7 mouse cellular contexts compared by ENCODE assay signal in genomic region chr13:99353490-99353851, GRCm38 (mm10). TPM values are rescaled to one million over a fixed set of nuclear protein-coding genes. Genes with fewer than 3 reads are reported as not detected.
DNase-seq lines count a peak whose midpoint lies in the region; ATAC-seq lines count a peak whose summit lies in the region.

No protein-coding gene starts in this region.

- H3K9me3 ChIP-seq in neural tube, embryonic 11.5 days (ENCODE audit: control insufficient read depth, low read length) = no peaks in the 10 kb centered on the region
- H3K9me3 ChIP-seq in forebrain, embryonic 11.5 days (ENCODE audit: control insufficient read depth, low read length) = no peaks in the 10 kb centered on the region
- no peaks in the 10 kb centered on the region for H3K9me3 ChIP-seq in liver, embryonic 11.5 days (ENCODE audit: control insufficient read depth, low read length)
- no peaks in the 10 kb centered on the region for H3K9me3 ChIP-seq in stomach, embryonic 15.5 days

- peak overlapping the region; percentile 40 for H3K4me3 ChIP-seq in neural tube, embryonic 11.5 days (ENCODE audit: low read depth, low read length)
- H3K4me3 ChIP-seq in forebrain, embryonic 11.5 days (ENCODE audit: low read depth, low read length) = peak overlapping the region; percentile 39
- peak overlapping the region; percentile 42 for H3K4me3 ChIP-seq in liver, embryonic 11.5 days (ENCODE audit: low read depth, low read length)
- H3K4me3 ChIP-seq in stomach, embryonic 15.5 days (replicated peaks) = peak overlapping the region; percentile 43

- no peaks in the 10 kb centered on the region for H3K27me3 ChIP-seq in neural tube, embryonic 11.5 days (ENCODE audit: control insufficient read depth, insufficient read depth, low read length)
- no peaks in the 10 kb centered on the region for H3K27me3 ChIP-seq in forebrain, embryonic 11.5 days (ENCODE audit: control insufficient read depth, insufficient read depth, low read length)
- H3K27me3 ChIP-seq in liver, embryonic 11.5 days (replicated peaks; ENCODE audit: control insufficient read depth, insufficient read depth, low read length) = no peaks in the 10 kb centered on the region
- H3K27me3 ChIP-seq in stomach, embryonic 15.5 days (replicated peaks) = no peaks in the 10 kb centered on the region

- H3K9ac ChIP-seq in neural tube, embryonic 11.5 days (ENCODE audit: low read length) = peak overlapping the region; percentile 60
- H3K9ac ChIP-seq in forebrain, embryonic 11.5 days (ENCODE audit: low read length) = peak overlapping the region; percentile 62
- H3K9ac ChIP-seq in liver, embryonic 11.5 days (ENCODE audit: low read depth, low read length) = peak overlapping the region; percentile 68
- no peak overlapping the region for H3K9ac ChIP-seq in stomach, embryonic 15.5 days

- WGBS in neural tube, embryonic 11.5 days = 21% methylated on average over 7 of the region's 7 CpGs
- WGBS in forebrain, embryonic 11.5 days = 17% methylated on average over 7 of the region's 7 CpGs
- 26% methylated on average over 7 of the region's 7 CpGs for WGBS in liver, embryonic 11.5 days
- WGBS in stomach, embryonic 15.5 days = 6% methylated on average over 7 of the region's 7 CpGs

- H3K4me1 ChIP-seq in neural tube, embryonic 11.5 days (ENCODE audit: control insufficient read depth, insufficient read depth, low read length) = no peaks in the 10 kb centered on the region
- H3K4me1 ChIP-seq in forebrain, embryonic 11.5 days (replicated peaks; ENCODE audit: control insufficient read depth, insufficient read depth, low read length) = no peaks in the 10 kb centered on the region
- H3K4me1 ChIP-seq in liver, embryonic 11.5 days (replicated peaks; ENCODE audit: control insufficient read depth, insufficient read depth, low read length) = peaks cover 9% of the 10 kb centered on the region; the same call in 1 of the 2 replicates
- H3K4me1 ChIP-seq in stomach, embryonic 15.5 days = peaks cover 4% of the 10 kb centered on the region; the same call in 1 of the 2 replicates

- no peaks in the 10 kb centered on the region for H3K36me3 ChIP-seq in neural tube, embryonic 11.5 days (ENCODE audit: control insufficient read depth, insufficient read depth, low read length)
- H3K36me3 ChIP-seq in forebrain, embryonic 11.5 days (ENCODE audit: control insufficient read depth, insufficient read depth, low read length) = no peaks in the 10 kb centered on the region; the same call in 1 of the 2 replicates
- H3K36me3 ChIP-seq in liver, embryonic 11.5 days (ENCODE audit: control insufficient read depth, insufficient read depth, low read length) = peaks cover 6% of the 10 kb centered on the region; the same call in 1 of the 2 replicates
- peaks cover 9% of the 10 kb centered on the region; the same call in 1 of the 2 replicates for H3K36me3 ChIP-seq in stomach, embryonic 15.5 days

- peak overlapping the region; percentile 70 for H3K4me2 ChIP-seq in neural tube, embryonic 11.5 days (ENCODE audit: low read depth)
- peak overlapping the region; percentile 66 for H3K4me2 ChIP-seq in forebrain, embryonic 11.5 days (ENCODE audit: low read depth, low read length, severe bottlenecking)
- H3K4me2 ChIP-seq in liver, embryonic 11.5 days = peak overlapping the region; percentile 76
- H3K4me2 ChIP-seq in stomach, embryonic 15.5 days = peak overlapping the region; percentile 64

- DNase-seq in neural tube, embryonic 11.5 days (ENCODE audit: low spot score) = no peak
- no peak for DNase-seq in neural tube, embryonic 10.5 days (ENCODE audit: extremely low spot score, low spot score)
- DNase-seq in forebrain, embryonic 11.5 days (ENCODE audit: low spot score) = no peak
- DNase-seq in liver, embryonic 11.5 days (ENCODE audit: low spot score) = no peak
- DNase-seq in spleen, postnatal 4 days (ENCODE audit: low spot score in 2 of 2) = no peak
- DNase-seq in layer of hippocampus, adult 18-20 months (ENCODE audit: low spot score in 2 of 2) = no peak

- ATAC-seq in neural tube, embryonic 11.5 days (ENCODE audit: insufficient read depth, low FRiP score, low TSS enrichment) = peak; percentile 10
- no peak; the same call in 1 of the 2 replicates for ATAC-seq in forebrain, embryonic 11.5 days (replicated peaks; ENCODE audit: low FRiP score)
- no peak for ATAC-seq in liver, embryonic 11.5 days (replicated peaks; ENCODE audit: low FRiP score)
- ATAC-seq in stomach, embryonic 15.5 days (ENCODE audit: insufficient read depth, low FRiP score, low read depth) = no peak

- no peak overlapping the region for H3K27ac ChIP-seq in neural tube, embryonic 11.5 days (ENCODE audit: low read depth, low read length)
- peak overlapping the region; percentile 74; the same call in 1 of the 2 replicates for H3K27ac ChIP-seq in forebrain, embryonic 11.5 days (ENCODE audit: low read depth, low read length)
- H3K27ac ChIP-seq in liver, embryonic 11.5 days (ENCODE audit: low read depth, low read length) = peak overlapping the region; percentile 75
- H3K27ac ChIP-seq in stomach, embryonic 15.5 days = peak overlapping the region; percentile 84

RNA-seq across cellular contexts. Expression of gene Mrps27, which starts 8.9 kb away (rescaled TPM):
- 67.1 and 67.3 TPM in 2 replicates for polyA plus RNA-seq in neural tube, embryonic 11.5 days (2014; fragmentation: Nextera tagmentation; extraction: Ambion mirVana)
- 63.4 and 64.2 TPM in 2 replicates for polyA plus RNA-seq in forebrain, embryonic 11.5 days (2014; fragmentation: Nextera tagmentation; extraction: Ambion mirVana)
- polyA plus RNA-seq in liver, embryonic 11.5 days (2014; fragmentation: Nextera tagmentation; extraction: Ambion mirVana) = 67.4 and 71.9 TPM in 2 replicates
- 56.7 and 63.2 TPM in 2 replicates for polyA plus RNA-seq in stomach, embryonic 15.5 days (2015; fragmentation: Nextera tagmentation; extraction: Ambion mirVana)
- 10 to 100 TPM; 26.5 to 29.9 TPM for total RNA-seq in layer of hippocampus, adult 18-20 months (2021)

RNA-seq across cellular contexts. Expression of gene Ptcd2, which starts 9.0 kb away (rescaled TPM):
- 53.7 and 54.7 TPM in 2 replicates for polyA plus RNA-seq in neural tube, embryonic 11.5 days (2014; fragmentation: Nextera tagmentation; extraction: Ambion mirVana)
- 49.0 and 54.2 TPM in 2 replicates for polyA plus RNA-seq in forebrain, embryonic 11.5 days (2014; fragmentation: Nextera tagmentation; extraction: Ambion mirVana)
- polyA plus RNA-seq in liver, embryonic 11.5 days (2014; fragmentation: Nextera tagmentation; extraction: Ambion mirVana) = 73.1 and 76.6 TPM in 2 replicates
- polyA plus RNA-seq in stomach, embryonic 15.5 days (2015; fragmentation: Nextera tagmentation; extraction: Ambion mirVana) = 42.3 and 49.4 TPM in 2 replicates
- total RNA-seq in layer of hippocampus, adult 18-20 months (2021) = 10 to 100 TPM; 28.9 to 30.1 TPM
